Comparison of ENCODE assay signal across 28 mouse cellular contexts in the genomic region with DNA sequence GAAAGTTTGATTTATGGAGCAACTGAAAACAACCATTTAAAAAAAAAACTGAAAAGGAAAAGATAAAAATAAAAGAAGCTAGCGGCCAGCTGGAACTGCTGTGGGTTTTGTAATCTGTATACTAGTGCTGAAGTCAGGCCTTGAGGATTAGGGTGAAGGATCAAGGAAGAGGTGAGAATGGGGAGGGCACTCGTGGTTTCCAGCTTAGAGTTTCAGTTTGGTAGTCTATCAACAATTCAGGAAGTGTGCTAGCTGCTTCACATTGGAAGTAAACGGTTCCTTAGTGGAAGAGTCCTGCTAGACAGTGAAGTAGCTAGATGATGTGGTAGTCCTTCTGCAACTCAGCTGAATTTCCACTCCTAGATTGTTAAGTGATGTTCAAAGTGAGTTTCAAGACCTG. TPM values are rescaled to one million over a fixed set of nuclear protein-coding genes. Genes with fewer than 3 reads are reported as not detected.
A peak's percentile ranks its signal among the peaks of the same experiment; 100 is the strongest.
DNase-seq lines count a peak whose midpoint lies in the region; ATAC-seq and TF ChIP-seq lines count a peak whose summit lies in the region.
"Had no signal": no experiment of that assay in that cellular context is flagged by ENCODE, and none has a peak within 500 bp of the region (broad histone marks: within the 10 kb centered on the region; RNA-seq: fewer than 3 reads in every experiment).

No protein-coding gene starts in this region.

- DNase-seq in 416B (ENCODE audit: low read depth) (peak; percentile 49), MEL (ENCODE audit: low read depth, low spot score) (peak; percentile 17)
- DNase-seq in left cerebral cortex, adult 2 months (ENCODE audit: extremely low spot score in 1 of 2, low spot score in 2 of 2) = no peak
- DNase-seq in kidney, postnatal 4 days = no peak
- no peak for DNase-seq in retina, postnatal 1 day
- DNase-seq: adrenal gland, adult 8-10 months; adrenal gland, postnatal 14 days; adrenal gland, postnatal 36 days; B cell, adult 2 months; cerebellum, adult 11-12 months; cerebellum, adult 2 months; cerebellum, adult 9-10 months; cerebellum, postnatal 14 days; cerebellum, postnatal 36 days had no signal

- no peaks in the 10 kb centered on the region for H3K9me3 ChIP-seq in MEL (replicated peaks; ENCODE audit: insufficient read depth, low read length)
- H3K9me3 ChIP-seq in intestine, embryonic 16.5 days (ENCODE audit: control insufficient read depth, low read length) = no peaks in the 10 kb centered on the region
- H3K9me3 ChIP-seq: embryonic facial prominence, embryonic 10.5 days; embryonic facial prominence, embryonic 12.5 days; forebrain, embryonic 13.5 days; G1E had no signal

- H3K36me3 ChIP-seq in MEL (ENCODE audit: control insufficient read depth in 1 of 2, insufficient read depth in 2 of 2, low read length in 2 of 2) = no peaks in the 10 kb centered on the region; a peak in 1 of 4 replicates
- no peaks in the 10 kb centered on the region for H3K36me3 ChIP-seq in intestine, embryonic 16.5 days (ENCODE audit: control insufficient read depth, insufficient read depth, low read length)

- H3K27ac ChIP-seq in MEL (ENCODE audit: control insufficient read depth, low read depth, low read length) = no peak overlapping the region
- H3K27ac ChIP-seq in intestine, embryonic 16.5 days (ENCODE audit: low read length) = no peak overlapping the region
- H3K27ac ChIP-seq in left cerebral cortex, adult 2 months = no peak overlapping the region
- H3K27ac ChIP-seq: embryonic facial prominence, embryonic 10.5 days; embryonic facial prominence, embryonic 12.5 days; forebrain, embryonic 13.5 days had no signal

- no peak for TF ChIP-seq EP300 in MEL (IDR thresholded peaks at IDR 0.05; ENCODE audit: low read depth in 1 of 2, low read length in 2 of 2)

- no peak for TF ChIP-seq CTCF in MEL (IDR thresholded peaks at IDR 0.05 in 2 of 3, conservative IDR thresholded peaks at IDR 0.05 in 1 of 3; ENCODE audit: control insufficient read depth in 1 of 3, insufficient read depth in 1 of 3, low read depth in 2 of 3, low read length in 3 of 3, poor library complexity in 1 of 3, severe bottlenecking in 1 of 3)
- TF ChIP-seq CTCF in left cerebral cortex, adult 2 months (IDR thresholded peaks at IDR 0.05) = no peak

- H3K4me2 ChIP-seq in intestine, embryonic 16.5 days (ENCODE audit: low read depth, low read length) = no peak overlapping the region
- H3K4me2 ChIP-seq: embryonic facial prominence, embryonic 12.5 days; forebrain, embryonic 13.5 days had no signal

- no peaks in the 10 kb centered on the region for H3K27me3 ChIP-seq in MEL (ENCODE audit: control insufficient read depth in 1 of 2, insufficient read depth in 2 of 2, low read length in 2 of 2)
- no peaks in the 10 kb centered on the region for H3K27me3 ChIP-seq in intestine, embryonic 16.5 days (replicated peaks; ENCODE audit: control insufficient read depth, insufficient read depth, low read length)
- H3K27me3 ChIP-seq: CH12.LX; embryonic facial prominence, embryonic 12.5 days; forebrain, embryonic 13.5 days had no signal

- no peak for TF ChIP-seq POLR2A in MEL (IDR thresholded peaks at IDR 0.05; ENCODE audit: control insufficient read depth in 1 of 2, insufficient read depth in 1 of 2, low read depth in 1 of 2, low read length in 2 of 2, poor library complexity in 1 of 2)

- no peaks in the 10 kb centered on the region; a peak in 1 of 4 replicates for H3K4me1 ChIP-seq in MEL (ENCODE audit: control insufficient read depth in 1 of 2, insufficient read depth in 2 of 2, low read length in 2 of 2)
- H3K4me1 ChIP-seq in intestine, embryonic 16.5 days (ENCODE audit: control insufficient read depth, insufficient read depth, low read length) = no peaks in the 10 kb centered on the region
- H3K4me1 ChIP-seq: embryonic facial prominence, embryonic 10.5 days; embryonic facial prominence, embryonic 12.5 days; forebrain, embryonic 13.5 days had no signal

- intact Hi-C loops in left cerebral cortex, adult 2 months (cut with DNase I) = no loop called here

- no peaks in the 10 kb centered on the region for H3K79me2 ChIP-seq in MEL (ENCODE audit: control insufficient read depth, insufficient read depth, low read length, poor library complexity)

- 66% methylated on average over 3 of the region's 3 CpGs for WGBS in intestine, embryonic 16.5 days

- peak; percentile 68 for ATAC-seq in common myeloid progenitor, adult 5-6 weeks (replicated peaks; ENCODE audit: low read depth, poor library complexity, severe bottlenecking)
- peak; percentile 15; the same call in 1 of the 2 replicates for ATAC-seq in megakaryocyte, adult 5-6 weeks (ENCODE audit: poor library complexity, severe bottlenecking)
- ATAC-seq in intestine, embryonic 16.5 days = no peak
- ATAC-seq: CD4-positive, CD25-positive, alpha-beta regulatory T cell, adult 4 months; forebrain, embryonic 13.5 days; forebrain, embryonic 16.5 days had no signal

- no peak overlapping the region for H3K4me3 ChIP-seq in MEL (ENCODE audit: control insufficient read depth in 1 of 2, insufficient read depth in 1 of 2, low read depth in 2 of 2, low read length in 2 of 2)
- H3K4me3 ChIP-seq in intestine, embryonic 16.5 days (ENCODE audit: low read length) = no peak overlapping the region
- H3K4me3 ChIP-seq in left cerebral cortex, adult 2 months = no peak overlapping the region
- H3K4me3 ChIP-seq: embryonic facial prominence, embryonic 10.5 days; embryonic facial prominence, embryonic 12.5 days; forebrain, embryonic 13.5 days had no signal

- H3K9ac ChIP-seq in MEL (ENCODE audit: control insufficient read depth, low read depth, low read length, poor library complexity, severe bottlenecking) = no peak overlapping the region
- H3K9ac ChIP-seq in intestine, embryonic 16.5 days (ENCODE audit: low read depth, low read length) = no peak overlapping the region
- H3K9ac ChIP-seq: embryonic facial prominence, embryonic 12.5 days; forebrain, embryonic 13.5 days had no signal

- no peak for TF ChIP-seq RAD21 in MEL (IDR thresholded peaks at IDR 0.05; ENCODE audit: low read depth, low read length)

TF ChIP-seq in MEL, 35 proteins besides CTCF, POLR2A, EP300 and RAD21:
- no peak for TF ChIP-seq UBTF (IDR thresholded peaks at IDR 0.05; ENCODE audit: borderline replicate concordance, insufficient read depth, low read depth, low read length)
- no peak for TF ChIP-seq SMC3 (IDR thresholded peaks at IDR 0.05; ENCODE audit: low read depth, low read length)
- TF ChIP-seq MYB (IDR thresholded peaks at IDR 0.05; ENCODE audit: low read depth, low read length) = no peak
- TF ChIP-seq MXI1 (IDR thresholded peaks at IDR 0.05; ENCODE audit: low read depth, low read length) = no peak
- TF ChIP-seq ZNF384 (IDR thresholded peaks at IDR 0.05; ENCODE audit: low read depth, low read length) = no peak

RNA-seq across cellular contexts. Expression of a gene that starts 23.2 kb away (rescaled TPM):
- total RNA-seq in MEL (2012; rRNA removed) = 2.1 and 2.9 TPM in 2 replicates
- polyA plus RNA-seq in MEL (2012; ENCODE audit: insufficient read depth in 1 of 2, insufficient read length in 2 of 2, low read depth in 1 of 2, low replicate concordance in 2 of 2, missing spikeins in 1 of 2) = 10 to 100 TPM in 1 of 2 experiments, not detected in 1; 12.5 TPM
- total RNA-seq in common myeloid progenitor, adult 5-6 weeks (2017) = 31.7 and 43.7 TPM in 2 replicates
- total RNA-seq in megakaryocyte, adult 5-6 weeks (2015) = 74.2 and 85.3 TPM in 2 replicates
- total RNA-seq in megakaryocyte, adult 5-6 weeks (2017) = 168 and 169 TPM in 2 replicates
- polyA plus RNA-seq in intestine, embryonic 16.5 days (2015; fragmentation: Nextera tagmentation; extraction: Ambion mirVana) = 23.5 and 24.4 TPM in 2 replicates
- total RNA-seq in left cerebral cortex, adult 2 months (2021) = 100 to 1,000 TPM; 124 to 128 TPM

RNA-seq across cellular contexts. Expression of a gene that starts 23.2 kb away (rescaled TPM):
- 2.3 and 3.4 TPM in 2 replicates for total RNA-seq in MEL (2012; rRNA removed)
- 1 to 10 TPM in 1 of 2 experiments, not detected in 1; 4.6 TPM for polyA plus RNA-seq in MEL (2012; ENCODE audit: insufficient read depth in 1 of 2, insufficient read length in 2 of 2, low read depth in 1 of 2, low replicate concordance in 2 of 2, missing spikeins in 1 of 2)
- 11.1 and 13.3 TPM in 2 replicates for total RNA-seq in common myeloid progenitor, adult 5-6 weeks (2017)
- 1.7 and 2.4 TPM in 2 replicates for total RNA-seq in megakaryocyte, adult 5-6 weeks (2015)
- total RNA-seq in megakaryocyte, adult 5-6 weeks (2017) = 1.1 and 4.9 TPM in 2 replicates
- polyA plus RNA-seq in intestine, embryonic 16.5 days (2015; fragmentation: Nextera tagmentation; extraction: Ambion mirVana) = 10.4 and 11.3 TPM in 2 replicates
- total RNA-seq in left cerebral cortex, adult 2 months (2021) = 10 to 100 TPM in 1 of 2 experiments, 1 to 10 TPM in 1; 9.2 to 10.8 TPM

RNA-seq across cellular contexts. Expression of a gene that starts 31.8 kb away (rescaled TPM):
- 3.5 and 3.7 TPM in 2 replicates for total RNA-seq in MEL (2012; rRNA removed)
- polyA plus RNA-seq in MEL (2012; ENCODE audit: insufficient read depth in 1 of 2, insufficient read length in 2 of 2, low read depth in 1 of 2, low replicate concordance in 2 of 2, missing spikeins in 1 of 2) = 10 to 100 TPM in 1 of 2 experiments, not detected in 1; 12.0 TPM
- total RNA-seq in common myeloid progenitor, adult 5-6 weeks (2017) = 15.6 and 17.4 TPM in 2 replicates
- 24.1 and 25.4 TPM in 2 replicates for total RNA-seq in megakaryocyte, adult 5-6 weeks (2015)
- 5.1 TPM in 2 replicates for total RNA-seq in megakaryocyte, adult 5-6 weeks (2017)
- 13.5 and 15.2 TPM in 2 replicates for polyA plus RNA-seq in intestine, embryonic 16.5 days (2015; fragmentation: Nextera tagmentation; extraction: Ambion mirVana)
- 10 to 100 TPM; 15.4 to 16.2 TPM for total RNA-seq in left cerebral cortex, adult 2 months (2021)

RNA-seq across cellular contexts. Expression of a gene that starts 36.3 kb away (rescaled TPM):
- 8.6 and 8.8 TPM in 2 replicates for total RNA-seq in MEL (2012; rRNA removed)
- polyA plus RNA-seq in MEL (2012; ENCODE audit: insufficient read depth in 1 of 2, insufficient read length in 2 of 2, low read depth in 1 of 2, low replicate concordance in 2 of 2, missing spikeins in 1 of 2) = 10 to 100 TPM in 1 of 2 experiments, not detected in 1; 11.2 TPM
- total RNA-seq in common myeloid progenitor, adult 5-6 weeks (2017) = 55.6 and 67.6 TPM in 2 replicates
- 55.5 and 58.9 TPM in 2 replicates for total RNA-seq in megakaryocyte, adult 5-6 weeks (2015)
- 154 and 155 TPM in 2 replicates for total RNA-seq in megakaryocyte, adult 5-6 weeks (2017)
- 9.0 TPM in 2 replicates for polyA plus RNA-seq in intestine, embryonic 16.5 days (2015; fragmentation: Nextera tagmentation; extraction: Ambion mirVana)
- total RNA-seq in left cerebral cortex, adult 2 months (2021) = 1 to 10 TPM; 7.5 to 8.9 TPM

RNA-seq across cellular contexts. Expression of a gene that starts 49.7 kb away (rescaled TPM):
- total RNA-seq in MEL (2012; rRNA removed) = not detected in 2 replicates
- not detected for polyA plus RNA-seq in MEL (2012; ENCODE audit: insufficient read depth in 1 of 2, insufficient read length in 2 of 2, low read depth in 1 of 2, low replicate concordance in 2 of 2, missing spikeins in 1 of 2)
- 0.18 TPM in 1 of 2 replicates, not detected in the other for total RNA-seq in common myeloid progenitor, adult 5-6 weeks (2017)
- not detected in 2 replicates for total RNA-seq in megakaryocyte, adult 5-6 weeks (2015)
- not detected in 2 replicates for total RNA-seq in megakaryocyte, adult 5-6 weeks (2017)
- not detected in 2 replicates for polyA plus RNA-seq in intestine, embryonic 16.5 days (2015; fragmentation: Nextera tagmentation; extraction: Ambion mirVana)
- total RNA-seq in left cerebral cortex, adult 2 months (2021) = not detected
- total RNA-seq: adrenal gland, adult 18-20 months; adrenal gland, adult 8-10 months; adrenal gland, postnatal 14 days; adrenal gland, postnatal 36 days; CH12.LX; G1E had no signal
- polyA plus RNA-seq: cortical plate, adult 2 months; embryonic facial prominence, embryonic 10.5 days; embryonic facial prominence, embryonic 12.5 days; embryonic facial prominence, embryonic 14.5 days; forebrain, embryonic 13.5 days; forebrain, embryonic 16.5 days; frontal cortex, adult 2 months had no signal

Comparison
In these comparisons a context has a peak if more than half of its experiments do, and no peak if none do; other contexts are left out.
1. DNase-seq: peak in 416B (single experiment) and MEL (single experiment); none in left cerebral cortex, adult 2 months (0 of 2), kidney, postnatal 4 days (0 of 2) and retina, postnatal 1 day (single experiment).